Mouse (Mus musculus) limb, embryonic 14.5 days (tissue): ENCODE measurements around the gene 6430628N08Rik. TPM values are rescaled to one million over a fixed set of nuclear protein-coding genes. Genes with fewer than 3 reads are reported as not detected.

Experiments
- ATAC-seq: fragments of 200-750 bp; cut with Nextera tagmentation; 2 replicates; pipeline ENCODE4 v1.8.0; 2017; ENCODE audit warnings: low read depth, moderate number of reproducible peaks, moderate TSS enrichment; ENCODE audit not compliant: low FRiP score
- DNase-seq: peaks from one replicate; pipeline ENCODE4 v3.0.0-alpha.2; 2015; ENCODE audit warnings: low spot score
- H3K27ac ChIP-seq: fragments of 300-500 bp; sonication (generic); replicated peaks from 2 replicates; pipeline ENCODE4 v1.5.1; 2014; ENCODE audit warnings: low read depth, mild to moderate bottlenecking, low read length, moderate library complexity, mixed read lengths
- H3K27me3 ChIP-seq: fragments of 300-500 bp; sonication (generic); 2 replicates; pipeline ENCODE4 v1.6.1; 2014; ENCODE audit warnings: low read length, mixed read lengths; ENCODE audit not compliant: control insufficient read depth, insufficient read depth
- H3K36me3 ChIP-seq: fragments of 300-500 bp; sonication (generic); 2 replicates; pipeline ENCODE4 v1.6.1; 2014; ENCODE audit warnings: mild to moderate bottlenecking, low read length, moderate library complexity, mixed read lengths; ENCODE audit not compliant: control insufficient read depth, insufficient read depth
- H3K4me1 ChIP-seq: fragments of 300-500 bp; sonication (generic); 2 replicates; pipeline ENCODE4 v1.6.1; 2014; ENCODE audit warnings: antibody characterized with exemption, low read length, mixed read lengths; ENCODE audit not compliant: control insufficient read depth, insufficient read depth
- H3K4me2 ChIP-seq: fragments of 300-500 bp; sonication (generic); replicated peaks from 2 replicates; pipeline ENCODE4 v1.6.1; 2014; ENCODE audit warnings: low read depth, mild to moderate bottlenecking, low read length, moderate library complexity; ENCODE audit not compliant: severe bottlenecking
- H3K4me3 ChIP-seq: fragments of 300-500 bp; sonication (generic); replicated peaks from 2 replicates; pipeline ENCODE4 v1.5.1; 2014; ENCODE audit warnings: low read length
- H3K9ac ChIP-seq: fragments of 300-500 bp; sonication (generic); 2 replicates; pipeline ENCODE4 v1.6.1; 2014; ENCODE audit warnings: mild to moderate bottlenecking, low read depth, low read length, moderate library complexity; ENCODE audit not compliant: severe bottlenecking
- H3K9me3 ChIP-seq: fragments of 300-500 bp; sonication (generic); 2 replicates; pipeline ENCODE4 v1.6.1; 2016; ENCODE audit warnings: low read length; ENCODE audit not compliant: control insufficient read depth
- POLR2A ChIP-seq: fragments of 200-500 bp; IDR thresholded peaks from 2 replicates; pipeline ENCODE4 v1.8.0; 2012; ENCODE audit warnings: inconsistent platforms, mild to moderate bottlenecking, moderate library complexity, borderline replicate concordance; ENCODE audit not compliant: insufficient read depth, insufficient read length; ENCODE audit errors: extremely low read depth
- WGBS: fragments of 180-500 bp; shearing (Covaris S2); extraction: QIAGEN DNeasy Blood & Tissue Kit; methylation state at CpG from one replicate; pipeline ENCODE4 v1.1.7; 2014; 5-methylcytosine and 5-hydroxymethylcytosine counted together
- polyA plus RNA-seq, 2 experiments: library from polyadenylated mRNA; depleted of rRNA in 1 of 2; stranded (reverse) in 1 of 2; unstranded in 1 of 2; fragments of >200 nt; fragmentation: Nextera tagmentation in 1 of 2; extraction: Ambion mirVana in 1 of 2; gene quantifications; 2 replicates each; pipeline versions ENCODE4 v1.2.1 to v1.2.3; 2012 to 2014

The 6430628N08Rik gene
- polyA plus RNA-seq, 2 experiments, result not detected

GRCm38 (mm10) chr4:115937061-115937976 is 46.9 kb downstream of the 6430628N08Rik start:
- H3K27me3 ChIP-seq, result peaks cover 100% of the 10 kb centered on the region
- DNase-seq (no peak), ATAC-seq (no peak)
- H3K36me3 ChIP-seq, result no peaks in the 10 kb centered on the region
- no peaks in the 10 kb centered on the region for H3K9me3 ChIP-seq
- no peak overlapping the region for H3K9ac ChIP-seq
- H3K4me3 ChIP-seq, result no peak overlapping the region
- no peak overlapping the region for H3K4me2 ChIP-seq
- H3K4me1 ChIP-seq, result peaks cover 7% of the 10 kb centered on the region; the same call in 1 of the 2 replicates
- WGBS, result 4% methylated on average over 19 of the region's 19 CpGs
- no peak for TF ChIP-seq POLR2A
- no peak overlapping the region for H3K27ac ChIP-seq

GRCm38 (mm10) chr4:115938276-115939160 is 48.1 kb downstream of the 6430628N08Rik start:
- TF ChIP-seq POLR2A, result no peak
- peak overlapping the region; percentile 60 for H3K4me2 ChIP-seq
- DNase-seq, result no peak
- peak overlapping the region; percentile 38 for H3K4me3 ChIP-seq
- H3K9ac ChIP-seq, result no peak overlapping the region
- H3K4me1 ChIP-seq, result peaks cover 7% of the 10 kb centered on the region; the same call in 1 of the 2 replicates
- H3K27me3 ChIP-seq, result peaks cover 100% of the 10 kb centered on the region
- H3K27ac ChIP-seq, result no peak overlapping the region
- H3K36me3 ChIP-seq, result no peaks in the 10 kb centered on the region
- no peaks in the 10 kb centered on the region for H3K9me3 ChIP-seq
- under 1% methylated on average over 37 of the region's 37 CpGs for WGBS
- ATAC-seq, result no peak

GRCm38 (mm10) chr4:115939295-115940102 is 49.0 kb downstream of the 6430628N08Rik start, which contains the start of gene Dmbx1:
Gene Dmbx1 (minus strand): TSS chr4:115939926.
- H3K4me3 ChIP-seq, result peak within 1 kb of the TSS; percentile 38
- H3K9ac ChIP-seq, result no peak within 1 kb of the TSS
- H3K4me1 ChIP-seq, result peaks cover 7% of the 10 kb centered on the region; the same call in 1 of the 2 replicates
- peak within 1 kb of the TSS; percentile 60 for H3K4me2 ChIP-seq
- no peak for TF ChIP-seq POLR2A
- H3K27ac ChIP-seq, result no peak within 1 kb of the TSS
- no peak for ATAC-seq
- H3K9me3 ChIP-seq, result no peaks in the 10 kb centered on the region
- H3K36me3 ChIP-seq, result no peaks in the 10 kb centered on the region
- WGBS, result 1% methylated on average over 69 of the region's 71 CpGs
- peaks cover 100% of the 10 kb centered on the region for H3K27me3 ChIP-seq
- no peak for DNase-seq

- WGBS, result 13% methylated on average over 3 of the region's 3 CpGs
- H3K4me3 ChIP-seq, result no peak overlapping the region
- H3K9ac ChIP-seq, result no peak overlapping the region
- TF ChIP-seq POLR2A, result no peak
- ATAC-seq (no peak), DNase-seq (no peak)
- peaks cover 7% of the 10 kb centered on the region; the same call in 1 of the 2 replicates for H3K4me1 ChIP-seq
- no peaks in the 10 kb centered on the region for H3K36me3 ChIP-seq
- H3K9me3 ChIP-seq, result no peaks in the 10 kb centered on the region
- H3K27me3 ChIP-seq, result peaks cover 100% of the 10 kb centered on the region
- no peak overlapping the region for H3K27ac ChIP-seq
- no peak overlapping the region for H3K4me2 ChIP-seq
Measured at GRCm38 (mm10) chr4:115940681-115941080, 50.2 kb downstream of the 6430628N08Rik start.
